Mouse (Mus musculus): ENCODE measurements around the gene Spi1. TPM values are rescaled to one million over a fixed set of nuclear protein-coding genes. Genes with fewer than 3 reads are reported as not detected.
A peak's percentile ranks its signal among the peaks of the same experiment; 100 is the strongest.

The Spi1 gene
- polyA plus RNA-seq, 1 experiment from 2014 or later, result 3.1 TPM

DNA sequence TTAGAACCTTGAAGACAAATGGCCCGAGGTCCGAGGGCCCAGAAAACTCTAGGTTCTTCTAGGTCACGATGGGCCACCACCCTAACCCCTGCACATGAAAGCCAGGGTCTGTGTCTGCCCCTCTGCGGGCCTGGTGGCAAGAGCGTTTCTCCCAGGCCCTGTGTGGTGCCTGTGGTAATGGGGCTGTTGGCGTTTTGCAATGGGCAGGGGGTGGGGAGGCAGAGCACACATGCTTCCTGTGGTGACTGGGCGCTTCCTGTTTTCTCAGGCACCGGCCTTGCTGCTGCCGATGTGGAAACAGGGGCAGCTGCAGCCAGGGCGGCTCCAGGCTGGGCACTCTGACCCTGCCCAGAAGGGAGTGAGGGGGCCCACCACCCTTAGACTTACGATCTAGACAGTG is 654 bp downstream of the Spi1 start:
- Histone ChIP-seq H3K27ac (ENCODE audit: poor library complexity, severe bottlenecking) (no peak overlapping the region), H3K9ac (no peak overlapping the region)

DNA sequence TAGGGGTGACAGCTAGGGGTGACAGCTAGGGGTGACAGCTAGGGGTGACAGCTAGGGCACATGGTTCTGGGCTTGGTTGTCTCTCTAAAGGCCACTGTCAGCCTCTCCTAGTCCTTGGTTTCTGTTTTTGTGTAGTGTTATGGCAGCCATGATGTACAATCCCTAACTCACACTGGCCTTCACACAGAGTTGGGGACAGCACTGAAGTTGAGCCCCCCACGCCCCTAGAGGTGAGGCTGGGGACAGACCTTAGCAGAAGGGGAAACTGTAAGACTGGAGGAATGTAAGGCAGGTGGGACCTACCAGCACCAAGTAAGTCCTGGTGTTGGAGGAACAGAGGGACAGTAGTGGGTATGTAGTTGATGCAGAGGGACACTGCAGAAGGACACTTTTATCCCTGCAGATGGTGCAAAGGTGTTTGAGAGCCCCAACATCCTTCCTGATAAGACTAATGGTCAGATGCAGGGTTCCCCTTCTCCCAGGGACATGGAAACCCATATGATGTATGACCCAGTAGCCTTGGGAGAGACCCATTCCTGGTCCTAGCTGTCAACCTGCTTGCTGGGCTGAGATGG is 1.3 kb downstream of the Spi1 start:
- 58% methylated on average over 1 of the region's 1 CpGs for WGBS
- H3K27ac ChIP-seq (ENCODE audit: poor library complexity, severe bottlenecking), result no peak overlapping the region
- peaks cover 6% of the 10 kb centered on the region; the same call in 1 of the 2 replicates for H3K4me1 ChIP-seq (replicated peaks)
- no peaks in the 10 kb centered on the region for H3K36me3 ChIP-seq
- no peaks in the 10 kb centered on the region for H3K9me3 ChIP-seq (replicated peaks)
- ATAC-seq (ENCODE audit: insufficient number of reproducible peaks, low FRiP score), result no peak
- no peaks in the 10 kb centered on the region for H3K27me3 ChIP-seq (replicated peaks)
- no peak overlapping the region for H3K9ac ChIP-seq
- H3K4me3 ChIP-seq, result no peak overlapping the region
- no peak overlapping the region for H3K4me2 ChIP-seq

More for the DNA sequence above, 654 bp downstream of the Spi1 start:
- H3K36me3 ChIP-seq, result no peaks in the 10 kb centered on the region
- no peaks in the 10 kb centered on the region for H3K9me3 ChIP-seq (replicated peaks)
- H3K4me2 ChIP-seq, result no peak overlapping the region
- WGBS, result 54% methylated on average over 11 of the region's 11 CpGs
- H3K27me3 ChIP-seq (replicated peaks), result no peaks in the 10 kb centered on the region
- H3K4me3 ChIP-seq, result no peak overlapping the region
- ATAC-seq (ENCODE audit: insufficient number of reproducible peaks, low FRiP score), result peak; percentile 42
- H3K4me1 ChIP-seq (replicated peaks), result peaks cover 6% of the 10 kb centered on the region; the same call in 1 of the 2 replicates

GRCm38 (mm10) chr2:91084179-91084820 is 2.1 kb downstream of the Spi1 start:
- 76% methylated on average over 15 of the region's 15 CpGs for WGBS
- no peak overlapping the region for H3K4me3 ChIP-seq
- H3K4me2 ChIP-seq, result no peak overlapping the region
- H3K9ac ChIP-seq, result no peak overlapping the region
- no peaks in the 10 kb centered on the region for H3K36me3 ChIP-seq
- 0 out of 2 replicates have a peak, but pooled peaks cover under 1% of the 10 kb centered on the region for H3K4me1 ChIP-seq (replicated peaks)
- no peaks in the 10 kb centered on the region for H3K9me3 ChIP-seq (replicated peaks)
- no peaks in the 10 kb centered on the region for H3K27me3 ChIP-seq (replicated peaks)
- ATAC-seq (ENCODE audit: insufficient number of reproducible peaks, low FRiP score), result no peak
- H3K27ac ChIP-seq (ENCODE audit: poor library complexity, severe bottlenecking), result no peak overlapping the region

- no peaks in the 10 kb centered on the region for H3K36me3 ChIP-seq
- 86% methylated on average over 14 of the region's 14 CpGs for WGBS
Observed at GRCm38 (mm10) chr2:91085494-91086391, 3.6 kb downstream of the Spi1 start.

DNA sequence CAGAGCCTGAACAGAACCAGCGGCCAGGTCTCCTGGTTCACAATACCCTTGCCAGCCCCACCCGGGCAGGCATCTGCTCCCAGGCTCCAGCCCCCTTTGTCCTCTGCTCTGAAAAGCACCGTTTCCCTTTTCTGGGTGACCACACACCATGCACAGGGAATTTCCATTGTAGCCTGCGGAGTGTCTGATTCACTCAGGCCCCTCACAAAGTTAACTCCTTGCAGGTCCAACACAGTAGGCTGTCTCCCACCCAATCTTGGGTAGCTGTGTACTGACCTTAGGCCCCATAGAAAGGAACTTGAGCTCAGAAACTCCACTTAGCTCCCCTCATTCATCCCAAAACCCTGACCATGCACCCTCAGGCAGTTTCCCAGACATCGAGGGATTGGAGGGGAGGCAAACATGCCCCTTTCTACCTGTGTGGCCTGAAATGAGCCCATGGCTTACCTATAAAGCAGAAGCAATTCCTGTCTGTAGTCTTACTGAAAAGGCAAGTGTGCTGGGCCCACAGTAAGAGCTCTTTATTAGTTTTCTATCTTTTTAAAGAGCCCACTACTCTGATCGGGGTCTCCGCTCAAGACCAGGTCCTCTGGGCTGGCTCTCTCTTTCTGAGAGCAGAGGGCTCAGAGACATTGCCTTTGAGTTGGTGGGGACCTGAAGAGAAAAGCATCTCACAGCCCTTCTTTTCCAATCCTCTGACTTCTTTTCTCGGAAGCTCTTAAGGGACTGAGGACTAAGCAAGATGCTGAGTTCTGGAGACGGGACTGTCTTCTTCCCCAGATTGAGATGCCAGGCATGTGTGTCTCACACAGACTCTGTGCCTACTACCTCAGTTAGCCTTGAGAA is 4.4 kb downstream of the Spi1 start:
- H3K9me3 ChIP-seq (replicated peaks), result no peaks in the 10 kb centered on the region

More at GRCm38 (mm10) chr2:91085494-91086391, 3.6 kb downstream of the Spi1 start:
- no peaks in the 10 kb centered on the region for H3K4me1 ChIP-seq (replicated peaks)
- H3K9ac ChIP-seq, result no peak overlapping the region
- no peaks in the 10 kb centered on the region for H3K9me3 ChIP-seq (replicated peaks)
- no peak for ATAC-seq (ENCODE audit: insufficient number of reproducible peaks, low FRiP score)
- H3K4me2 ChIP-seq, result no peak overlapping the region
- H3K27me3 ChIP-seq (replicated peaks), result no peaks in the 10 kb centered on the region
- no peak overlapping the region for H3K27ac ChIP-seq (ENCODE audit: poor library complexity, severe bottlenecking)
- H3K4me3 ChIP-seq, result no peak overlapping the region

DNA sequence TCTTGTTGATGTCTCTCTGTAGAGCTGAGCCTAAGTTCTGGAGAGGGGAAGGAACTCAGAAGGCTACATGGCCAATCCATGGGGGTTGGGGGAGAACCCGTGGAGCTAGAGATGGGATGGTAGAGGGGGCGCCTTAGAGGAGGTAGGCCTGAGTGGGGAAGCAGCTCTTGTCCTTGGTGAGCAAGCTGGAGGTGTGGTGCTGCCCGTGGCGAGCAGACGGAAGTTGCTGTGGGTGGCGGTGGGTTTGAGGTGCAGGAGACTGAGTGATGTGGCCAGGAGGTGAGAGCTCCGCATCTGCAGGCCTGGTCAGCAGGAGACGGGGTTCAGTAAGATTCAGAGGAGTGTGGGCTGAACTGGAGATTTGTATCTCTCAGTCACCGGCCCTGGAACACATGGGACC is 5.3 kb downstream of the Spi1 start:
- WGBS, result 80% methylated on average over 9 of the region's 9 CpGs
- no peak overlapping the region for H3K9ac ChIP-seq
- no peaks in the 10 kb centered on the region for H3K9me3 ChIP-seq (replicated peaks)
- H3K27ac ChIP-seq (ENCODE audit: poor library complexity, severe bottlenecking), result no peak overlapping the region
- no peaks in the 10 kb centered on the region for H3K27me3 ChIP-seq (replicated peaks)
- ATAC-seq (ENCODE audit: insufficient number of reproducible peaks, low FRiP score), result no peak
- H3K4me3 ChIP-seq, result no peak overlapping the region
- no peaks in the 10 kb centered on the region for H3K4me1 ChIP-seq (replicated peaks)
- H3K36me3 ChIP-seq, result no peaks in the 10 kb centered on the region
- H3K4me2 ChIP-seq, result no peak overlapping the region

More for the DNA sequence above, 4.4 kb downstream of the Spi1 start:
- ATAC-seq (ENCODE audit: insufficient number of reproducible peaks, low FRiP score), result no peak
- H3K36me3 ChIP-seq, result no peaks in the 10 kb centered on the region
- no peak overlapping the region for H3K27ac ChIP-seq (ENCODE audit: poor library complexity, severe bottlenecking)
- H3K4me1 ChIP-seq (replicated peaks), result no peaks in the 10 kb centered on the region
- H3K4me2 ChIP-seq, result no peak overlapping the region
- no peak overlapping the region for H3K4me3 ChIP-seq
- H3K27me3 ChIP-seq (replicated peaks), result no peaks in the 10 kb centered on the region
- 72% methylated on average over 9 of the region's 9 CpGs for WGBS
- H3K9ac ChIP-seq, result no peak overlapping the region

GRCm38 (mm10) chr2:91088987-91089386 is 6.8 kb downstream of the Spi1 start:
- Histone ChIP-seq H3K4me2 (no peak overlapping the region), H3K9me3 (replicated peaks) (no peaks in the 10 kb centered on the region), H3K4me3 (no peak overlapping the region), H3K36me3 (no peaks in the 10 kb centered on the region), H3K27me3 (replicated peaks) (no peaks in the 10 kb centered on the region), H3K27ac (ENCODE audit: poor library complexity, severe bottlenecking) (no peak overlapping the region), H3K4me1 (replicated peaks) (no peaks in the 10 kb centered on the region), H3K9ac (no peak overlapping the region)
- ATAC-seq (ENCODE audit: insufficient number of reproducible peaks, low FRiP score), result no peak
- 73% methylated on average over 9 of the region's 9 CpGs for WGBS

- Histone ChIP-seq H3K9me3 (replicated peaks) (no peaks in the 10 kb centered on the region), H3K4me2 (no peak overlapping the region), H3K27ac (ENCODE audit: poor library complexity, severe bottlenecking) (no peak overlapping the region), H3K9ac (no peak overlapping the region), H3K4me1 (replicated peaks) (no peaks in the 10 kb centered on the region), H3K4me3 (no peak overlapping the region), H3K36me3 (no peaks in the 10 kb centered on the region), H3K27me3 (replicated peaks) (no peaks in the 10 kb centered on the region)
- ATAC-seq (ENCODE audit: insufficient number of reproducible peaks, low FRiP score), result no peak
- WGBS, result 63% methylated on average over 6 of the region's 6 CpGs
Observed at GRCm38 (mm10) chr2:91090208-91090607, 8.0 kb downstream of the Spi1 start.

DNA sequence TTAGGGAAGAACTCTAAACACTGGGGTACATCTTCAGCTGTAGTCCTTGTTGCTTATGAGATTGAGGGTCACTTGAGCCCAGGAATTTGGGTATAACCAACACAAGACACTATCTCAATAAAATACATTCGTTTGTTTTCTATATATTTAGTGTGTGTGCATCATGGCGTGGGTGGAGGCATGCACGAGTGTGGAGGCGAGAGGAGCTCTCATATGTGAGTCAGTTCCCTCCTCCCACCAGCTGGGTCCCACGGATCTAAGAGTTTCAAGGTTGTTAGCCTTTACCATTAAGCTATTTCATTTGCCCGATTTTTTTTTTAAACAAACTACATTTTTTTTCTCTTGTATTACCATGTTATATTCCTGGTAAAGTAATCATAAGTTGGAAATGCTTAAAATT is 8.6 kb downstream of the Spi1 start:
- H3K36me3 ChIP-seq, result no peaks in the 10 kb centered on the region
- WGBS, result 67% methylated on average over 6 of the region's 6 CpGs
- no peak overlapping the region for H3K9ac ChIP-seq
- H3K4me1 ChIP-seq (replicated peaks), result no peaks in the 10 kb centered on the region
- no peak for ATAC-seq (ENCODE audit: insufficient number of reproducible peaks, low FRiP score)
- no peak overlapping the region for H3K27ac ChIP-seq (ENCODE audit: poor library complexity, severe bottlenecking)
- no peak overlapping the region for H3K4me3 ChIP-seq
- H3K4me2 ChIP-seq, result no peak overlapping the region
- H3K9me3 ChIP-seq (replicated peaks), result no peaks in the 10 kb centered on the region
- H3K27me3 ChIP-seq (replicated peaks), result no peaks in the 10 kb centered on the region

- no peak overlapping the region for H3K4me3 ChIP-seq
- no peak overlapping the region for H3K9ac ChIP-seq
- no peaks in the 10 kb centered on the region for H3K36me3 ChIP-seq
- no peak; the same call in 1 of the 2 replicates for ATAC-seq (ENCODE audit: insufficient number of reproducible peaks, low FRiP score)
- H3K4me2 ChIP-seq, result no peak overlapping the region
- no peak overlapping the region for H3K27ac ChIP-seq (ENCODE audit: poor library complexity, severe bottlenecking)
- peaks cover 17% of the 10 kb centered on the region for H3K4me1 ChIP-seq (replicated peaks)
- 56% methylated on average over 14 of the region's 14 CpGs for WGBS
- no peaks in the 10 kb centered on the region for H3K9me3 ChIP-seq (replicated peaks)
- H3K27me3 ChIP-seq (replicated peaks), result no peaks in the 10 kb centered on the region
Observed at GRCm38 (mm10) chr2:91096524-91096923, 14.3 kb downstream of the Spi1 start.

Measured in heart, embryonic 12.5 days (tissue).